Mouse (Mus musculus): ENCODE results near the gene Mapkap1. TPM values are rescaled to one million over a fixed set of nuclear protein-coding genes. Genes with fewer than 3 reads are reported as not detected.
"Not testable (repeated sequence)": the region's sequence is repeated elsewhere in the genome, so short reads cannot be mapped to it uniquely, and the experiment has no call there.

Gene Mapkap1
- polyA plus RNA-seq, 1 experiment from 2014 or later: 74.7 TPM

GRCm38 (mm10) chr2:34432887-34433286, 26.3 kb downstream of the Mapkap1 start:
- peaks cover 37% of the 10 kb centered on the region for H3K36me3 ChIP-seq (ENCODE audit: control insufficient read depth, insufficient read depth, low read length)
- H3K9me3 ChIP-seq (ENCODE audit: control insufficient read depth, low read length); ATAC-seq (ENCODE audit: insufficient number of reproducible peaks, insufficient read depth, low FRiP score, low read depth); H3K4me3 ChIP-seq (ENCODE audit: control insufficient read depth in 1 of 2, insufficient read depth in 1 of 2, low read depth in 1 of 2, low read length in 2 of 2); H3K9ac ChIP-seq (ENCODE audit: low read length); H3K4me1 ChIP-seq (ENCODE audit: control insufficient read depth in 2 of 2, insufficient read depth in 2 of 2, low read length in 2 of 2); H3K27me3 ChIP-seq (ENCODE audit: control insufficient read depth, insufficient read depth, low read length); H3K27ac ChIP-seq (replicated peaks in 1 of 2; ENCODE audit: control insufficient read depth in 1 of 2, insufficient read depth in 1 of 2, low read depth in 2 of 2, low read length in 2 of 2); H3K4me2 ChIP-seq (ENCODE audit: low read length): not testable (repeated sequence)
- 87% methylated on average over 1 of the region's 2 CpGs for WGBS

- Histone ChIP-seq H3K4me2 (ENCODE audit: low read length) (no peak overlapping the region), H3K4me1 (ENCODE audit: control insufficient read depth in 2 of 2, insufficient read depth in 2 of 2, low read length in 2 of 2) (no peaks in the 10 kb centered on the region), H3K9me3 (ENCODE audit: control insufficient read depth, low read length) (no peaks in the 10 kb centered on the region), H3K27me3 (ENCODE audit: control insufficient read depth, insufficient read depth, low read length) (no peaks in the 10 kb centered on the region), H3K36me3 (ENCODE audit: control insufficient read depth, insufficient read depth, low read length) (peaks cover 37% of the 10 kb centered on the region), H3K27ac (replicated peaks in 1 of 2; ENCODE audit: control insufficient read depth in 1 of 2, insufficient read depth in 1 of 2, low read depth in 2 of 2, low read length in 2 of 2) (no peak overlapping the region), H3K4me3 (ENCODE audit: control insufficient read depth in 1 of 2, insufficient read depth in 1 of 2, low read depth in 1 of 2, low read length in 2 of 2) (no peak overlapping the region), H3K9ac (ENCODE audit: low read length) (no peak overlapping the region)
- no peak for ATAC-seq (ENCODE audit: insufficient number of reproducible peaks, insufficient read depth, low FRiP score, low read depth)
- 88% methylated on average over 3 of the region's 3 CpGs for WGBS
Measured at GRCm38 (mm10) chr2:34436321-34436720, 29.8 kb downstream of the Mapkap1 start.

- no peaks in the 10 kb centered on the region for H3K27me3 ChIP-seq (ENCODE audit: control insufficient read depth, insufficient read depth, low read length)
- no peak overlapping the region for H3K4me3 ChIP-seq (ENCODE audit: control insufficient read depth in 1 of 2, insufficient read depth in 1 of 2, low read depth in 1 of 2, low read length in 2 of 2)
- H3K36me3 ChIP-seq (ENCODE audit: control insufficient read depth, insufficient read depth, low read length): peaks cover 20% of the 10 kb centered on the region
- H3K9me3 ChIP-seq (ENCODE audit: control insufficient read depth, low read length): no peaks in the 10 kb centered on the region
- WGBS: 73% methylated on average over 4 of the region's 4 CpGs
- H3K27ac ChIP-seq (replicated peaks in 1 of 2; ENCODE audit: control insufficient read depth in 1 of 2, insufficient read depth in 1 of 2, low read depth in 2 of 2, low read length in 2 of 2): no peak overlapping the region
- peaks cover 0 to 3% of the 10 kb centered on the region in 2 experiments; a peak in 2 of 4 replicates for H3K4me1 ChIP-seq (ENCODE audit: control insufficient read depth in 2 of 2, insufficient read depth in 2 of 2, low read length in 2 of 2)
- no peak for ATAC-seq (ENCODE audit: insufficient number of reproducible peaks, insufficient read depth, low FRiP score, low read depth)
- H3K4me2 ChIP-seq (ENCODE audit: low read length): no peak overlapping the region
- no peak overlapping the region for H3K9ac ChIP-seq (ENCODE audit: low read length)
Measured at GRCm38 (mm10) chr2:34448756-34449155, 42.2 kb downstream of the Mapkap1 start.

- Histone ChIP-seq H3K9me3 (ENCODE audit: control insufficient read depth, low read length) (no peaks in the 10 kb centered on the region), H3K27me3 (ENCODE audit: control insufficient read depth, insufficient read depth, low read length) (no peaks in the 10 kb centered on the region), H3K36me3 (ENCODE audit: control insufficient read depth, insufficient read depth, low read length) (0 out of 2 replicates have a peak, but pooled peaks cover 2% of the 10 kb centered on the region), H3K27ac (replicated peaks in 1 of 2; ENCODE audit: control insufficient read depth in 1 of 2, insufficient read depth in 1 of 2, low read depth in 2 of 2, low read length in 2 of 2) (no peak overlapping the region), H3K4me1 (ENCODE audit: control insufficient read depth in 2 of 2, insufficient read depth in 2 of 2, low read length in 2 of 2) (peaks cover 2 to 5% of the 10 kb centered on the region in 2 experiments; a peak in 2 of 4 replicates), H3K9ac (ENCODE audit: low read length) (no peak overlapping the region), H3K4me3 (ENCODE audit: control insufficient read depth in 1 of 2, insufficient read depth in 1 of 2, low read depth in 1 of 2, low read length in 2 of 2) (no peak overlapping the region), H3K4me2 (ENCODE audit: low read length) (no peak overlapping the region)
- ATAC-seq (ENCODE audit: insufficient number of reproducible peaks, insufficient read depth, low FRiP score, low read depth): no peak
- WGBS: 90% methylated on average over 3 of the region's 3 CpGs
Measured at GRCm38 (mm10) chr2:34462490-34462889, 55.9 kb downstream of the Mapkap1 start.

- ATAC-seq (ENCODE audit: insufficient number of reproducible peaks, insufficient read depth, low FRiP score, low read depth): no peak
- no peak overlapping the region for H3K27ac ChIP-seq (replicated peaks in 1 of 2; ENCODE audit: control insufficient read depth in 1 of 2, insufficient read depth in 1 of 2, low read depth in 2 of 2, low read length in 2 of 2)
Measured at GRCm38 (mm10) chr2:34468559-34469141, 62.1 kb downstream of the Mapkap1 start.

GRCm38 (mm10) chr2:34469324-34469723, 62.8 kb downstream of the Mapkap1 start:
- Histone ChIP-seq H3K4me1 (ENCODE audit: control insufficient read depth in 2 of 2, insufficient read depth in 2 of 2, low read length in 2 of 2) (0 out of 4 replicates have a peak, but pooled peaks cover 0 to 2% of the 10 kb centered on the region in 2 experiments), H3K4me3 (ENCODE audit: control insufficient read depth in 1 of 2, insufficient read depth in 1 of 2, low read depth in 1 of 2, low read length in 2 of 2) (no peak overlapping the region), H3K36me3 (ENCODE audit: control insufficient read depth, insufficient read depth, low read length) (no peaks in the 10 kb centered on the region), H3K4me2 (ENCODE audit: low read length) (no peak overlapping the region), H3K27me3 (ENCODE audit: control insufficient read depth, insufficient read depth, low read length) (no peaks in the 10 kb centered on the region), H3K27ac (replicated peaks in 1 of 2; ENCODE audit: control insufficient read depth in 1 of 2, insufficient read depth in 1 of 2, low read depth in 2 of 2, low read length in 2 of 2) (no peak overlapping the region), H3K9me3 (ENCODE audit: control insufficient read depth, low read length) (no peaks in the 10 kb centered on the region), H3K9ac (ENCODE audit: low read length) (no peak overlapping the region)
- 94% methylated on average over 5 of the region's 5 CpGs for WGBS
- no peak for ATAC-seq (ENCODE audit: insufficient number of reproducible peaks, insufficient read depth, low FRiP score, low read depth)

More at GRCm38 (mm10) chr2:34468559-34469141, 62.1 kb downstream of the Mapkap1 start:
- H3K4me2 ChIP-seq (ENCODE audit: low read length): no peak overlapping the region
- no peaks in the 10 kb centered on the region for H3K27me3 ChIP-seq (ENCODE audit: control insufficient read depth, insufficient read depth, low read length)
- no peaks in the 10 kb centered on the region for H3K9me3 ChIP-seq (ENCODE audit: control insufficient read depth, low read length)
- no peaks in the 10 kb centered on the region for H3K36me3 ChIP-seq (ENCODE audit: control insufficient read depth, insufficient read depth, low read length)
- H3K4me3 ChIP-seq (ENCODE audit: control insufficient read depth in 1 of 2, insufficient read depth in 1 of 2, low read depth in 1 of 2, low read length in 2 of 2): no peak overlapping the region
- H3K4me1 ChIP-seq (ENCODE audit: control insufficient read depth in 2 of 2, insufficient read depth in 2 of 2, low read length in 2 of 2): 0 out of 4 replicates have a peak, but pooled peaks cover 0 to 2% of the 10 kb centered on the region in 2 experiments
- H3K9ac ChIP-seq (ENCODE audit: low read length): no peak overlapping the region
- 67% methylated on average over 7 of the region's 7 CpGs for WGBS

GRCm38 (mm10) chr2:34473775-34474174, 67.2 kb downstream of the Mapkap1 start:
- Histone ChIP-seq H3K27ac (replicated peaks in 1 of 2; ENCODE audit: control insufficient read depth in 1 of 2, insufficient read depth in 1 of 2, low read depth in 2 of 2, low read length in 2 of 2) (no peak overlapping the region), H3K9ac (ENCODE audit: low read length) (no peak overlapping the region), H3K4me1 (ENCODE audit: control insufficient read depth in 2 of 2, insufficient read depth in 2 of 2, low read length in 2 of 2) (no peaks in the 10 kb centered on the region), H3K4me3 (ENCODE audit: control insufficient read depth in 1 of 2, insufficient read depth in 1 of 2, low read depth in 1 of 2, low read length in 2 of 2) (no peak overlapping the region), H3K27me3 (ENCODE audit: control insufficient read depth, insufficient read depth, low read length) (no peaks in the 10 kb centered on the region), H3K9me3 (ENCODE audit: control insufficient read depth, low read length) (no peaks in the 10 kb centered on the region), H3K36me3 (ENCODE audit: control insufficient read depth, insufficient read depth, low read length) (no peaks in the 10 kb centered on the region), H3K4me2 (ENCODE audit: low read length) (no peak overlapping the region)
- no peak for ATAC-seq (ENCODE audit: insufficient number of reproducible peaks, insufficient read depth, low FRiP score, low read depth)
- 86% methylated on average over 3 of the region's 3 CpGs for WGBS

- Histone ChIP-seq H3K4me3 (ENCODE audit: control insufficient read depth in 1 of 2, insufficient read depth in 1 of 2, low read depth in 1 of 2, low read length in 2 of 2) (no peak overlapping the region), H3K27me3 (ENCODE audit: control insufficient read depth, insufficient read depth, low read length) (no peaks in the 10 kb centered on the region), H3K36me3 (ENCODE audit: control insufficient read depth, insufficient read depth, low read length) (no peaks in the 10 kb centered on the region), H3K4me1 (ENCODE audit: control insufficient read depth in 2 of 2, insufficient read depth in 2 of 2, low read length in 2 of 2) (peaks cover 0 to 4% of the 10 kb centered on the region in 2 experiments; a peak in 1 of 4 replicates), H3K4me2 (ENCODE audit: low read length) (no peak overlapping the region), H3K9me3 (ENCODE audit: control insufficient read depth, low read length) (no peaks in the 10 kb centered on the region), H3K9ac (ENCODE audit: low read length) (no peak overlapping the region), H3K27ac (replicated peaks in 1 of 2; ENCODE audit: control insufficient read depth in 1 of 2, insufficient read depth in 1 of 2, low read depth in 2 of 2, low read length in 2 of 2) (no peak overlapping the region)
- no peak for ATAC-seq (ENCODE audit: insufficient number of reproducible peaks, insufficient read depth, low FRiP score, low read depth)
- 77% methylated on average over 4 of the region's 4 CpGs for WGBS
Measured at GRCm38 (mm10) chr2:34481401-34481800, 74.8 kb downstream of the Mapkap1 start.
